Mouse (Mus musculus): Measurements from ENCODE around the gene Dscam.

DNA sequence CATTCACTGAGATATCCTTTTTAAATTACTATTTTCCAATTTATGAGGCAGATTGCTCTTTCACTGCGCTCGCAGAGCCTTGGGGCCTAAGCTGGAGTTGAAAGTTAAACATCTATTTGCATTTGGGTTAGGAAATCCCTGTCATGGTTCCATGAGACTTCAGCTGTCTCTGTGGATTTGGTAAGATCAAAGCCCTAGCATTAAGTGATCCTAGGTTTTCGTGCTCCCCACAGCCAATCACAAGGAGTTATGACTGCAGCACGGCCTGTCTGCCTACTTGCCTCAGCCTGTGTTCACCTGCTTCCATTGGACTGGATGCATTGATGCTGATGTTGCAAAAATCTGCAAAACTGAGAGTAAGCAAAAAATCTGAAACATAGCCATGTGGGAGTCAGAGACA is 198.8 kb downstream of the Dscam start:
- TF ChIP-seq CTCF (IDR thresholded peaks at IDR 0.05; ENCODE audit: extremely low read depth, insufficient read depth, insufficient read length, insufficient replicate concordance) (no peak), POLR2A (IDR thresholded peaks at IDR 0.05; ENCODE audit: low read depth, low read length) (no peak)
